Mouse (Mus musculus): ENCODE data around the gene Zer1. TPM values are rescaled to one million over a fixed set of nuclear protein-coding genes. Genes with fewer than 3 reads are reported as not detected.

Zer1 gene
- total and polyA plus RNA-seq, 2 experiments from 2014 or later, result 14.0 to 99.2 TPM

GRCm38 (mm10) chr2:30064298-30064697 lies 60.1 kb downstream of the Zer1 start:
- Histone ChIP-seq H3K27ac (no peak overlapping the region), H3K9me3 (ENCODE audit: low read length) (no peaks in the 10 kb centered on the region)

GRCm38 (mm10) chr2:30063791-30064190 lies 60.6 kb downstream of the Zer1 start:
- DNase-seq (ENCODE audit: low spot score) (no peak), ATAC-seq (no peak)
- Histone ChIP-seq H3K27ac (no peak overlapping the region), H3K27me3 (ENCODE audit: insufficient read depth, low read length) (no peaks in the 10 kb centered on the region), H3K4me3 (ENCODE audit: low read length) (0 out of 2 replicates have a peak overlapping the region, but pooled peaks have one; percentile 49), H3K9me3 (ENCODE audit: low read length) (no peaks in the 10 kb centered on the region), H3K4me1 (ENCODE audit: insufficient read depth, low read length) (peaks cover 3% of the 10 kb centered on the region; the same call in 1 of the 2 replicates), H3K9ac (replicated peaks; ENCODE audit: low read length) (no peak overlapping the region), H3K4me2 (ENCODE audit: low read depth, low read length) (peak overlapping the region; percentile 85), H3K36me3 (ENCODE audit: insufficient read depth, low read length) (0 out of 2 replicates have a peak, but pooled peaks cover 5% of the 10 kb centered on the region)
- WGBS, result 12% methylated on average over 3 of the region's 3 CpGs
- TF ChIP-seq CTCF (IDR thresholded peaks at IDR 0.05; ENCODE audit: low read depth), result no peak

More at GRCm38 (mm10) chr2:30064298-30064697, 60.1 kb downstream of the Zer1 start:
- peaks cover 3% of the 10 kb centered on the region; the same call in 1 of the 2 replicates for H3K4me1 ChIP-seq (ENCODE audit: insufficient read depth, low read length)
- WGBS, result 35% methylated on average over 3 of the region's 3 CpGs
- 0 out of 2 replicates have a peak overlapping the region, but pooled peaks have one; percentile 85 for H3K4me2 ChIP-seq (ENCODE audit: low read depth, low read length)
- ATAC-seq, result no peak
- H3K9ac ChIP-seq (replicated peaks; ENCODE audit: low read length), result no peak overlapping the region
- peaks cover 5% of the 10 kb centered on the region; the same call in 1 of the 2 replicates for H3K36me3 ChIP-seq (ENCODE audit: insufficient read depth, low read length)
- H3K4me3 ChIP-seq (ENCODE audit: low read length), result no peak overlapping the region
- no peaks in the 10 kb centered on the region for H3K27me3 ChIP-seq (ENCODE audit: insufficient read depth, low read length)
- no peak for TF ChIP-seq CTCF (IDR thresholded peaks at IDR 0.05; ENCODE audit: low read depth)
- DNase-seq (ENCODE audit: low spot score), result no peak

- DNase-seq (ENCODE audit: low spot score) (no peak), ATAC-seq (no peak)
- H3K4me1 ChIP-seq (ENCODE audit: insufficient read depth, low read length), result peaks cover 3% of the 10 kb centered on the region; the same call in 1 of the 2 replicates
- no peak for TF ChIP-seq CTCF (IDR thresholded peaks at IDR 0.05; ENCODE audit: low read depth)
- H3K4me3 ChIP-seq (ENCODE audit: low read length), result peak overlapping the region; percentile 49
- H3K9ac ChIP-seq (replicated peaks; ENCODE audit: low read length), result peak overlapping the region; percentile 47
- H3K27me3 ChIP-seq (ENCODE audit: insufficient read depth, low read length), result no peaks in the 10 kb centered on the region
- peak overlapping the region; percentile 85 for H3K4me2 ChIP-seq (ENCODE audit: low read depth, low read length)
- H3K9me3 ChIP-seq (ENCODE audit: low read length), result no peaks in the 10 kb centered on the region
- no peaks in the 10 kb centered on the region for H3K36me3 ChIP-seq (ENCODE audit: insufficient read depth, low read length)
- WGBS, result 6% methylated on average over 8 of the region's 8 CpGs
- H3K27ac ChIP-seq, result peak overlapping the region; percentile 76; the same call in 1 of the 2 replicates
Measured at GRCm38 (mm10) chr2:30063235-30063634, 61.1 kb downstream of the Zer1 start.

GRCm38 (mm10) chr2:30062249-30063093 lies 61.9 kb downstream of the Zer1 start:
- peak overlapping the region; percentile 85 for H3K4me2 ChIP-seq (ENCODE audit: low read depth, low read length)
- DNase-seq (ENCODE audit: low spot score), result peak; percentile 63
- peak overlapping the region; percentile 76 for H3K27ac ChIP-seq
- WGBS, result 0% methylated on average over 40 of the region's 40 CpGs
- no peak for TF ChIP-seq CTCF (IDR thresholded peaks at IDR 0.05; ENCODE audit: low read depth)
- no peaks in the 10 kb centered on the region for H3K9me3 ChIP-seq (ENCODE audit: low read length)
- no peaks in the 10 kb centered on the region for H3K36me3 ChIP-seq (ENCODE audit: insufficient read depth, low read length)
- ATAC-seq, result no peak
- H3K4me3 ChIP-seq (ENCODE audit: low read length), result peak overlapping the region; percentile 49
- no peaks in the 10 kb centered on the region for H3K27me3 ChIP-seq (ENCODE audit: insufficient read depth, low read length)
- peak overlapping the region; percentile 47 for H3K9ac ChIP-seq (replicated peaks; ENCODE audit: low read length)
- H3K4me1 ChIP-seq (ENCODE audit: insufficient read depth, low read length), result peaks cover 3% of the 10 kb centered on the region; the same call in 1 of the 2 replicates

- 6% methylated on average over 37 of the region's 37 CpGs for WGBS
- H3K27ac ChIP-seq, result peak overlapping the region; percentile 76
- peak; percentile 56 for DNase-seq (ENCODE audit: low spot score)
Measured at GRCm38 (mm10) chr2:30061215-30062166, 62.9 kb downstream of the Zer1 start.

GRCm38 (mm10) chr2:30058418-30058817 lies 66.0 kb downstream of the Zer1 start:
- ATAC-seq, result no peak
- Histone ChIP-seq H3K27me3 (ENCODE audit: insufficient read depth, low read length) (no peaks in the 10 kb centered on the region), H3K36me3 (ENCODE audit: insufficient read depth, low read length) (no peaks in the 10 kb centered on the region), H3K27ac (no peak overlapping the region), H3K4me1 (ENCODE audit: insufficient read depth, low read length) (peaks cover 2% of the 10 kb centered on the region; the same call in 1 of the 2 replicates), H3K4me3 (ENCODE audit: low read length) (no peak overlapping the region), H3K9me3 (ENCODE audit: low read length) (no peaks in the 10 kb centered on the region), H3K4me2 (ENCODE audit: low read depth, low read length) (no peak overlapping the region), H3K9ac (replicated peaks; ENCODE audit: low read length) (no peak overlapping the region)
- TF ChIP-seq CTCF (IDR thresholded peaks at IDR 0.05; ENCODE audit: low read depth), result no peak
- 21% methylated on average over 5 of the region's 5 CpGs for WGBS
- DNase-seq (ENCODE audit: low spot score), result no peak

More at GRCm38 (mm10) chr2:30061215-30062166, 62.9 kb downstream of the Zer1 start:
- peak overlapping the region; percentile 49 for H3K4me3 ChIP-seq (ENCODE audit: low read length)
- H3K4me2 ChIP-seq (ENCODE audit: low read depth, low read length), result peak overlapping the region; percentile 85
- peaks cover 3% of the 10 kb centered on the region; the same call in 1 of the 2 replicates for H3K4me1 ChIP-seq (ENCODE audit: insufficient read depth, low read length)
- no peak for TF ChIP-seq CTCF (IDR thresholded peaks at IDR 0.05; ENCODE audit: low read depth)
- H3K9ac ChIP-seq (replicated peaks; ENCODE audit: low read length), result peak overlapping the region; percentile 47
- no peak for ATAC-seq
- H3K9me3 ChIP-seq (ENCODE audit: low read length), result no peaks in the 10 kb centered on the region
- no peaks in the 10 kb centered on the region for H3K27me3 ChIP-seq (ENCODE audit: insufficient read depth, low read length)
- H3K36me3 ChIP-seq (ENCODE audit: insufficient read depth, low read length), result no peaks in the 10 kb centered on the region
